Comparison of ENCODE assay signal across 12 mouse cellular contexts in the genomic region with DNA sequence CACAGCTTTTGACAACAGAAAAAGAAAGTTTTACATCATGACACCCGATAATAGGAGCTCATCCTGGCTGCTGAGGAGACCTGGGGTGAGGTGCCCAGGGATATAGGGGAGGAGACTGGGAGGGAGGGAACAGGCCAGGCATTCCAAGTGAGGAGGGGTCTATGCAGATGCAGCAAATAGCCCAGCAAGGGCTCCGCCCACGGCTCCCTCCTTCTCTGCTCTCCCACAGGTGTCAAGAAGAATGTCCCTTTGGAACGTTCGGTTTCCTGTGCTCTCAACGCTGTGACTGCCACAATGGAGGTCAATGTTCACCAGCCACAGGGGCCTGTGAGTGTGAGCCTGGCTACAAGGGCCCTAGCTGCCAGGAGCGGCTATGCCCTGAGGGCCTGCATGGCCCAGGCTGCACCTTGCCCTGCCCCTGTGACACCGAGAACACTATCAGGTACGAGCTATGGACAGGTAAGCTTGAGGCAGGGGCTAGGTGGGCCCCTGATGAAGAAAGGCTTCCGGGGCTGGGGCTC.
"Had no signal": no experiment of that assay in that cellular context is flagged by ENCODE, and none has a peak within 500 bp of the region (broad histone marks: within the 10 kb centered on the region; RNA-seq: fewer than 3 reads in every experiment).

No protein-coding gene starts in this region.

- DNase-seq: left cerebral cortex, postnatal 4 days; lung, adult 18-20 months; midbrain, embryonic 14.5 days; spleen, adult 18-20 months; thymus, adult 2 months; thymus, postnatal 25 days had no signal

- H3K4me3 ChIP-seq: layer of hippocampus, adult 2 months; limb, embryonic 13.5 days; myocyte; neural tube, embryonic 15.5 days; stomach, embryonic 15.5 days had no signal

- H3K27me3 ChIP-seq: limb, embryonic 13.5 days; neural tube, embryonic 15.5 days; stomach, embryonic 15.5 days had no signal

- H3K27ac ChIP-seq: layer of hippocampus, adult 2 months; limb, embryonic 13.5 days; liver, embryonic 14.5 days; neural tube, embryonic 15.5 days; stomach, embryonic 15.5 days had no signal

- H3K4me2 ChIP-seq: limb, embryonic 13.5 days; neural tube, embryonic 15.5 days; stomach, embryonic 15.5 days had no signal

- H3K9me3 ChIP-seq: limb, embryonic 13.5 days; neural tube, embryonic 15.5 days; stomach, embryonic 15.5 days had no signal

- H3K36me3 ChIP-seq: limb, embryonic 13.5 days; neural tube, embryonic 15.5 days; stomach, embryonic 15.5 days had no signal

- H3K4me1 ChIP-seq: limb, embryonic 13.5 days; stomach, embryonic 15.5 days had no signal

- H3K9ac ChIP-seq: limb, embryonic 13.5 days; liver, embryonic 14.5 days; neural tube, embryonic 15.5 days; stomach, embryonic 15.5 days had no signal
